Mouse (Mus musculus): ENCODE measurements around the gene Macrod2.

The Macrod2 gene

GRCm38 (mm10) chr2:140793886-140794608, 398.9 kb downstream of the Macrod2 start:
- DNase-seq (ENCODE audit: low spot score): no peak

GRCm38 (mm10) chr2:140811693-140812092, 416.6 kb downstream of the Macrod2 start:
- DNase-seq (ENCODE audit: low spot score): no peak

GRCm38 (mm10) chr2:140819391-140820120, 424.4 kb downstream of the Macrod2 start:
- DNase-seq (ENCODE audit: low spot score): peak; percentile 27

GRCm38 (mm10) chr2:140822378-140822777, 427.3 kb downstream of the Macrod2 start:
- DNase-seq (ENCODE audit: low spot score): no peak

- DNase-seq (ENCODE audit: low spot score): no peak
These were observed 431.1 kb downstream of the Macrod2 start for GRCm38 (mm10) chr2:140826241-140826640.

GRCm38 (mm10) chr2:140828859-140829258, 433.8 kb downstream of the Macrod2 start:
- DNase-seq (ENCODE audit: low spot score): no peak

GRCm38 (mm10) chr2:140830086-140830485, 435.0 kb downstream of the Macrod2 start:
- no peak for DNase-seq (ENCODE audit: low spot score)

GRCm38 (mm10) chr2:140839371-140839770, 444.3 kb downstream of the Macrod2 start:
- no peak for DNase-seq (ENCODE audit: low spot score)

- DNase-seq (ENCODE audit: low spot score): no peak
These were observed 444.8 kb downstream of the Macrod2 start for GRCm38 (mm10) chr2:140839880-140840279.

- DNase-seq (ENCODE audit: low spot score): no peak
These were observed 448.9 kb downstream of the Macrod2 start for GRCm38 (mm10) chr2:140844030-140844429.

- no peak for DNase-seq (ENCODE audit: low spot score)
These were observed 452.8 kb downstream of the Macrod2 start for GRCm38 (mm10) chr2:140847817-140848428.

GRCm38 (mm10) chr2:140853538-140853937, 458.4 kb downstream of the Macrod2 start:
- DNase-seq (ENCODE audit: low spot score): no peak

GRCm38 (mm10) chr2:140861356-140861755, 466.2 kb downstream of the Macrod2 start:
- no peak for DNase-seq (ENCODE audit: low spot score)

GRCm38 (mm10) chr2:140862736-140863135, 467.6 kb downstream of the Macrod2 start:
- DNase-seq (ENCODE audit: low spot score): no peak

GRCm38 (mm10) chr2:140865636-140866035, 470.5 kb downstream of the Macrod2 start:
- no peak for DNase-seq (ENCODE audit: low spot score)

GRCm38 (mm10) chr2:140867116-140867515, 472.0 kb downstream of the Macrod2 start:
- DNase-seq (ENCODE audit: low spot score): no peak

- DNase-seq (ENCODE audit: low spot score): no peak
These were observed 490.1 kb downstream of the Macrod2 start for GRCm38 (mm10) chr2:140885176-140885575.

- no peak for DNase-seq (ENCODE audit: low spot score)
These were observed 495.6 kb downstream of the Macrod2 start for GRCm38 (mm10) chr2:140890683-140891082.

GRCm38 (mm10) chr2:140896396-140897082, 501.4 kb downstream of the Macrod2 start:
- no peak for DNase-seq (ENCODE audit: low spot score)

GRCm38 (mm10) chr2:140898408-140898985, 503.4 kb downstream of the Macrod2 start:
- DNase-seq (ENCODE audit: low spot score): no peak

- no peak for DNase-seq (ENCODE audit: low spot score)
These were observed 510.2 kb downstream of the Macrod2 start for GRCm38 (mm10) chr2:140905331-140905730.

GRCm38 (mm10) chr2:140906123-140906522, 511.0 kb downstream of the Macrod2 start:
- no peak for DNase-seq (ENCODE audit: low spot score)
